Mouse (Mus musculus) ES-E14 (cell line): Measurements from ENCODE around the gene Mex3a.

ENCODE experiments used
- CHD2 ChIP-seq: IDR thresholded peaks from 2 replicates; pipeline ENCODE4 v1.6.1; 2014; ENCODE audit warnings: mild to moderate bottlenecking, low read depth, low read length, inconsistent platforms
- HCFC1 ChIP-seq: IDR thresholded peaks from 2 replicates; pipeline ENCODE4 v1.6.1; 2012; ENCODE audit warnings: low read length, inconsistent platforms, borderline replicate concordance; ENCODE audit not compliant: insufficient read depth
- MAFK ChIP-seq: IDR thresholded peaks from 2 replicates; pipeline ENCODE4 v1.6.1; 2014; ENCODE audit warnings: mild to moderate bottlenecking, low read depth, low read length, inconsistent platforms; ENCODE audit not compliant: insufficient read depth
- ZC3H11A ChIP-seq: IDR thresholded peaks from 2 replicates; pipeline ENCODE4 v1.6.1; 2012; ENCODE audit warnings: low read depth, mild to moderate bottlenecking, inconsistent platforms, low read length, borderline replicate concordance
- ZNF384 ChIP-seq: IDR thresholded peaks from 2 replicates; pipeline ENCODE4 v1.6.1; 2012; ENCODE audit warnings: low read depth, low read length, inconsistent platforms

DNA sequence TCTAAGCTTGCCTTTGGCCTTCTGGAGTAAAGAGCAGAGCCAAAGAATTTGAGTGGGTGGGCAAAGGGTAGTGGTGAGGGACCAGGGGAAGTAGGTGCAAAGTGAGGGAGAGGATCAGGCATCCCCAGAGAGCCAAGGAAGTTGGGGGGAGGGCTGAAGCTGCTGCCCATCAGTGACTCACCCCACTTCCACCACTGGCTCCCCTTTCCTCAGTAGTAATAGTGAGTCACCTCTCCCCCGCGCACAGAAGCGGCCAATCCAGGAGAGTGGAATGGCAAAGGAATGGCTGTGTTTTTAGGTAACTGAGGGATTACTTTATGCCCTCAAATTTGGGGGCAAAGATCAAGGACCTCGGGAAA lies 28.7 kb upstream of the Mex3a start:
- TF ChIP-seq ZNF384 (no peak), ZC3H11A (no peak), CHD2 (no peak), HCFC1 (no peak), MAFK (no peak)
